In the genomic region with DNA sequence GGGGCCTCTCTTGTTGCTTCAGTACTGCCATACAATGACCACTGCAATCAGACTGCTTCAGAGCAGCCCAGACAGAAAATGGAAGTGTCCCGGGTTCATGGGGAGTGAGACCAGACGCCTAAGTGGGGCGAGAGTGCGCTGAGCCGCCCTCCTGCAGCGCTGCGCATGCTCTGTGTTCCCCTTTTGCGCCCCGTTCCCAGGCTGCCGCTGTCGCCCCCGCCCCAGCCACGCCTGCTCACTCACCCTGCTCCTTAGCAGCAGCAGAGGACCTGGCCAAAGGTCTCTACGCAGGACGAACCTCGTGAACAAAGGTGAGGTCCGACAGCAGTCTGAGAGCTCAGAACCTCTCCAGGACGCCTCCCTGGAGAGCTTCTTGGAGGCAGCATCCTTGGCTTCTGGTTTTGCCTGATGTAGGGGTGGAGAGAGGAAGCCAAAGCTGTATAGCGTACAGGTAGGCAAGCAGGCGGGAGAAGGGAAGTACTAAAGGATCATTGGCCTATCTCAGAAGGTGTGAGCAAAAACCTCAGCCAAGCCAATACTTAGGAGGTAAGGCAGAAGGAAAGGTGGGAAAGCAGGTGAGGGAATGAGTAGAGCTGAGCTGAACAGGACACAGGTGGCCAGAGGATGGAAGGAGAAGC, we compare ENCODE assay signal across 8 mouse cellular contexts. TPM values are rescaled to one million over a fixed set of nuclear protein-coding genes. Genes with fewer than 3 reads are reported as not detected.
DNase-seq lines count a peak whose midpoint lies in the region; ATAC-seq and TF ChIP-seq lines count a peak whose summit lies in the region.

A gene (plus strand): TSS at position 217 of the 638 bp plus-strand sequence.

- no peak for ATAC-seq in hindbrain, embryonic 12.5 days (ENCODE audit: low FRiP score)
- ATAC-seq in liver, embryonic 12.5 days, result no peak

- peak; percentile 7 to 18 for DNase-seq in layer of hippocampus, adult 2 months (ENCODE audit: low spot score in 2 of 2)
- DNase-seq in layer of hippocampus, adult 9-10 months (ENCODE audit: low spot score), result no peak
- peak; percentile 5 for DNase-seq in embryo, embryonic 9.5 days (ENCODE audit: extremely low spot score)
- DNase-seq in right cerebral cortex, postnatal 4 days, result peak; percentile 13
- DNase-seq in urinary bladder, adult 18-20 months (ENCODE audit: low spot score in 2 of 2), result no peak
- DNase-seq in gastrocnemius, postnatal 25 days, result no peak

- H3K4me2 ChIP-seq in hindbrain, embryonic 12.5 days (replicated peaks), result peak within 1 kb of the TSS; percentile 51
- H3K4me2 ChIP-seq in liver, embryonic 12.5 days, result peak within 1 kb of the TSS; percentile 47

- peaks cover 6% of the 10 kb centered on the region; the same call in 1 of the 2 replicates for H3K27me3 ChIP-seq in hindbrain, embryonic 12.5 days
- H3K27me3 ChIP-seq in liver, embryonic 12.5 days (replicated peaks), result peaks cover 29% of the 10 kb centered on the region

- no peaks in the 10 kb centered on the region for H3K36me3 ChIP-seq in hindbrain, embryonic 12.5 days
- no peaks in the 10 kb centered on the region for H3K36me3 ChIP-seq in liver, embryonic 12.5 days

- H3K4me1 ChIP-seq in hindbrain, embryonic 12.5 days, result no peaks in the 10 kb centered on the region
- no peaks in the 10 kb centered on the region for H3K4me1 ChIP-seq in liver, embryonic 12.5 days

- H3K9me3 ChIP-seq in hindbrain, embryonic 12.5 days (replicated peaks), result no peaks in the 10 kb centered on the region
- no peaks in the 10 kb centered on the region for H3K9me3 ChIP-seq in liver, embryonic 12.5 days (replicated peaks)

- no peak within 1 kb of the TSS for H3K9ac ChIP-seq in hindbrain, embryonic 12.5 days
- H3K9ac ChIP-seq in liver, embryonic 12.5 days, result no peak within 1 kb of the TSS

- H3K27ac ChIP-seq in layer of hippocampus, adult 2 months, result no peak within 1 kb of the TSS; the same call in 1 of the 2 replicates
- H3K27ac ChIP-seq in hindbrain, embryonic 12.5 days, result no peak within 1 kb of the TSS
- H3K27ac ChIP-seq in liver, embryonic 12.5 days, result no peak within 1 kb of the TSS

- TF ChIP-seq CTCF in layer of hippocampus, adult 2 months (conservative IDR thresholded peaks at IDR 0.05), result no peak

- WGBS in hindbrain, embryonic 12.5 days, result 31% methylated on average over 20 of the region's 20 CpGs
- 8% methylated on average over 20 of the region's 20 CpGs for WGBS in liver, embryonic 12.5 days (ENCODE audit: insufficient replicate concordance)

- H3K4me3 ChIP-seq in layer of hippocampus, adult 2 months, result peak within 1 kb of the TSS; percentile 45
- peak within 1 kb of the TSS; percentile 27 for H3K4me3 ChIP-seq in hindbrain, embryonic 12.5 days
- H3K4me3 ChIP-seq in liver, embryonic 12.5 days, result peak within 1 kb of the TSS; percentile 9; the same call in 1 of the 2 replicates

RNA-seq across cellular contexts. Expression of the gene that starts here (rescaled TPM):
- total RNA-seq in layer of hippocampus, adult 2 months (2021), result 1 to 10 TPM; 2.8 TPM
- polyA plus RNA-seq in hindbrain, embryonic 12.5 days (2016; fragmentation: Nextera tagmentation; extraction: Ambion mirVana), result 0.14 and 0.23 TPM in 2 replicates
- polyA plus RNA-seq in liver, embryonic 12.5 days (2016; fragmentation: Nextera tagmentation; extraction: Ambion mirVana), result not detected in 2 replicates
- under 1 TPM in 1 of 2 experiments, not detected in 1; 0.05 TPM for total RNA-seq in gastrocnemius, postnatal 25 days (2021)

Comparison
In these comparisons a context has a peak if more than half of its experiments do, and no peak if none do; other contexts are left out.
1. DNase-seq: peak in layer of hippocampus, adult 2 months (2 of 2), embryo, embryonic 9.5 days (single experiment) and right cerebral cortex, postnatal 4 days (single experiment); none in layer of hippocampus, adult 9-10 months (single experiment), urinary bladder, adult 18-20 months (0 of 2) and gastrocnemius, postnatal 25 days (single experiment).
2. Peak in every context shown above with its lines, with median percentiles within 50 percentile points of each other: H3K4me3 ChIP-seq.